Mouse (Mus musculus) forebrain, embryonic 16.5 days (tissue): ENCODE data around the gene Dop1b. TPM values are rescaled to one million over a fixed set of nuclear protein-coding genes. Genes with fewer than 3 reads are reported as not detected.

ENCODE experiments used
- ATAC-seq: fragments of 200-750 bp; cut with Nextera tagmentation; 2 replicates; pipeline ENCODE4 v1.8.0; 2017; ENCODE audit warnings: mild to moderate bottlenecking, moderate library complexity
- H3K27ac ChIP-seq: fragments of 300-500 bp; sonication (generic); 2 replicates; pipeline ENCODE4 v1.5.1; 2014; ENCODE audit warnings: low read length, control low read depth
- H3K27me3 ChIP-seq: fragments of 300-500 bp; sonication (generic); replicated peaks from 2 replicates; pipeline ENCODE4 v1.6.1; 2014; ENCODE audit warnings: low read length; ENCODE audit not compliant: control insufficient read depth, insufficient read depth
- H3K36me3 ChIP-seq: fragments of 300-500 bp; sonication (generic); 2 replicates; pipeline ENCODE4 v1.6.1; 2014; ENCODE audit not compliant: control insufficient read depth, insufficient read depth
- H3K4me1 ChIP-seq: fragments of 300-500 bp; sonication (generic); replicated peaks from 2 replicates; pipeline ENCODE4 v1.6.1; 2014; ENCODE audit warnings: low read length; ENCODE audit not compliant: control insufficient read depth, insufficient read depth
- H3K4me2 ChIP-seq: fragments of 300-500 bp; sonication (generic); 2 replicates; pipeline ENCODE4 v1.6.1; 2014; ENCODE audit warnings: mild to moderate bottlenecking, low read length, control low read depth
- H3K4me3 ChIP-seq: fragments of 300-500 bp; sonication (generic); replicated peaks from 2 replicates; pipeline ENCODE4 v1.5.1; 2014; ENCODE audit warnings: mild to moderate bottlenecking, low read length, control low read depth
- H3K9ac ChIP-seq: fragments of 300-500 bp; sonication (generic); replicated peaks from 2 replicates; pipeline ENCODE4 v1.6.1; 2014; ENCODE audit warnings: low read depth, low read length, control low read depth
- H3K9me3 ChIP-seq: fragments of 300-500 bp; sonication (generic); 2 replicates; pipeline ENCODE4 v1.6.1; 2016; ENCODE audit warnings: low read length; ENCODE audit not compliant: control insufficient read depth
- WGBS: fragments of 180-500 bp; shearing (Covaris S2); extraction: QIAGEN DNeasy Blood & Tissue Kit; methylation state at CpG from one replicate; pipeline ENCODE4 v1.1.7; 2014; 5-methylcytosine and 5-hydroxymethylcytosine counted together
- polyA plus RNA-seq: library from polyadenylated mRNA; unstranded; fragments of >200 nt; fragmentation: Nextera tagmentation; extraction: Ambion mirVana; gene quantifications from 2 replicates; pipeline ENCODE4 v1.2.1, GENCODE M21; 2015

Dop1b gene
- polyA plus RNA-seq, 1 experiment from 2014 or later = 43.3 TPM

- peaks cover 12% of the 10 kb centered on the region for H3K4me1 ChIP-seq
- no peaks in the 10 kb centered on the region for H3K36me3 ChIP-seq
- H3K27ac ChIP-seq = no peak overlapping the region
- 84% methylated on average over 8 of the region's 8 CpGs for WGBS
- no peak overlapping the region for H3K9ac ChIP-seq
- H3K9me3 ChIP-seq = no peaks in the 10 kb centered on the region
- no peak overlapping the region for H3K4me2 ChIP-seq
- ATAC-seq = no peak
- no peak overlapping the region for H3K4me3 ChIP-seq
- H3K27me3 ChIP-seq = no peaks in the 10 kb centered on the region
Measured at GRCm38 (mm10) chr16:93725417-93726144, 13.9 kb downstream of the Dop1b start.

DNA sequence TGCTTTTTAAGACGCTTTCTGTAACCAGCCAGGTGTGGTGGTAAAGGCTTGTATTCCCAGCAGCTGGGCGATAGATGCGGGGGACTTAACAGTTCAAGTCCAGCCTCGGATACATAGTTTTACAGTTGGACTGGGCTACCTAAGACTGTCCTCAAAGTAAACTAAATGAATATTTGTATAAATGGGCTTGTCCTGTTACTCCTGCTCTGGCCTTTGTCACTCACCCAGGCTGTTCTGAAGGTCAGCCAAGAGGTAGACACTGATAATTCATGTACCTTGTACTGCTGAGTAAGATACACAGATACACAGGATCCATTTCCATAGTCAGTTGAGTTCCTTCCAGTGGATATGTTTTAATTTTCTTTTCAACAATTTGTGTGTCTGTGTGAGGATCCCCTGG lies 14.5 kb downstream of the Dop1b start:
- WGBS = 94% methylated on average over 4 of the region's 4 CpGs
- Histone ChIP-seq H3K9me3 (no peaks in the 10 kb centered on the region), H3K4me3 (no peak overlapping the region), H3K4me1 (peaks cover 12% of the 10 kb centered on the region), H3K36me3 (no peaks in the 10 kb centered on the region), H3K4me2 (no peak overlapping the region), H3K27me3 (no peaks in the 10 kb centered on the region), H3K9ac (no peak overlapping the region), H3K27ac (no peak overlapping the region)
- no peak for ATAC-seq

- Histone ChIP-seq H3K27ac (0 out of 2 replicates have a peak overlapping the region, but pooled peaks have one; percentile 8), H3K36me3 (no peaks in the 10 kb centered on the region)
- WGBS = 74% methylated on average over 9 of the region's 9 CpGs
Measured at GRCm38 (mm10) chr16:93728676-93729075, 17.0 kb downstream of the Dop1b start.

GRCm38 (mm10) chr16:93729801-93730721 lies 18.4 kb downstream of the Dop1b start:
- H3K36me3 ChIP-seq = no peaks in the 10 kb centered on the region
- no peak overlapping the region for H3K27ac ChIP-seq
- 57% methylated on average over 23 of the region's 23 CpGs for WGBS
- no peaks in the 10 kb centered on the region for H3K9me3 ChIP-seq
- peaks cover 12% of the 10 kb centered on the region for H3K4me1 ChIP-seq
- no peak overlapping the region for H3K4me3 ChIP-seq
- no peaks in the 10 kb centered on the region for H3K27me3 ChIP-seq
- H3K9ac ChIP-seq = no peak overlapping the region
- H3K4me2 ChIP-seq = no peak overlapping the region
- peak; percentile 82 for ATAC-seq

More at GRCm38 (mm10) chr16:93728676-93729075, 17.0 kb downstream of the Dop1b start:
- Histone ChIP-seq H3K9me3 (no peaks in the 10 kb centered on the region), H3K4me2 (no peak overlapping the region), H3K9ac (no peak overlapping the region), H3K4me3 (no peak overlapping the region), H3K4me1 (peaks cover 12% of the 10 kb centered on the region), H3K27me3 (no peaks in the 10 kb centered on the region)
- ATAC-seq = no peak

GRCm38 (mm10) chr16:93731310-93731709 lies 19.6 kb downstream of the Dop1b start:
- no peaks in the 10 kb centered on the region for H3K9me3 ChIP-seq
- no peak for ATAC-seq
- no peak overlapping the region for H3K4me2 ChIP-seq
- no peak overlapping the region for H3K27ac ChIP-seq
- H3K9ac ChIP-seq = no peak overlapping the region
- no peaks in the 10 kb centered on the region for H3K27me3 ChIP-seq
- no peaks in the 10 kb centered on the region for H3K36me3 ChIP-seq
- WGBS = 94% methylated on average over 8 of the region's 8 CpGs
- H3K4me3 ChIP-seq = no peak overlapping the region
- peaks cover 12% of the 10 kb centered on the region for H3K4me1 ChIP-seq

GRCm38 (mm10) chr16:93732875-93733569 lies 21.3 kb downstream of the Dop1b start:
- Histone ChIP-seq H3K4me2 (no peak overlapping the region), H3K27me3 (no peaks in the 10 kb centered on the region), H3K36me3 (no peaks in the 10 kb centered on the region), H3K27ac (no peak overlapping the region), H3K9me3 (no peaks in the 10 kb centered on the region), H3K4me1 (peaks cover 12% of the 10 kb centered on the region), H3K9ac (no peak overlapping the region), H3K4me3 (no peak overlapping the region)
- no peak for ATAC-seq
- 85% methylated on average over 18 of the region's 18 CpGs for whole genome bisulfite sequencing

GRCm38 (mm10) chr16:93739251-93739650 lies 27.5 kb downstream of the Dop1b start:
- Histone ChIP-seq H3K9me3 (no peaks in the 10 kb centered on the region), H3K4me1 (no peaks in the 10 kb centered on the region), H3K4me3 (no peak overlapping the region), H3K36me3 (peaks cover 14% of the 10 kb centered on the region), H3K27me3 (no peaks in the 10 kb centered on the region), H3K27ac (no peak overlapping the region), H3K4me2 (no peak overlapping the region), H3K9ac (no peak overlapping the region)
- WGBS = 88% methylated on average over 11 of the region's 11 CpGs
- ATAC-seq = no peak

DNA sequence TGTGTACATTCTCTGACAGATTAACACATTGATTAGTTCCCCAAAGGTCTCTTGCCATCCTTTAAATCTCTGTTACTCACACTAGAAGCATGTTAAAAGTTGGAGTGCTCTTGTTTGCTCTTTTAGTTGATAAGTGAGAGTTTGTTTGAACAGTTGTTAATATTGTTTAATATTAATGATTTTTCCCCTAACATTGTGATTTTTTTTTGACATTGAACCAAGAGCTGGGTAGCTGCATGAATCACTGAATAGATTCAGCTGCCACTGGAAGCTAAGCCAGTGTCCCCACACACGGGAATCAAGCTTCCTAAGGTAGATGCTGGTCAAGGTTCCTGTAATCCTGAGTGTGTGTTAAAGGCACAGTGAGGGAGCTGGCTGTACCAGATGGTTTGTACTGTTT lies 31.2 kb downstream of the Dop1b start:
- Histone ChIP-seq H3K4me3 (no peak overlapping the region), H3K4me2 (no peak overlapping the region), H3K9ac (no peak overlapping the region), H3K9me3 (no peaks in the 10 kb centered on the region), H3K27me3 (no peaks in the 10 kb centered on the region), H3K4me1 (no peaks in the 10 kb centered on the region), H3K27ac (no peak overlapping the region), H3K36me3 (peaks cover 16% of the 10 kb centered on the region)
- no peak for ATAC-seq
- 63% methylated on average over 1 of the region's 1 CpGs for WGBS

GRCm38 (mm10) chr16:93744049-93744490 lies 32.4 kb downstream of the Dop1b start:
- Histone ChIP-seq H3K36me3 (peaks cover 14% of the 10 kb centered on the region), H3K4me3 (no peak overlapping the region), H3K27me3 (no peaks in the 10 kb centered on the region), H3K4me2 (no peak overlapping the region), H3K9me3 (no peaks in the 10 kb centered on the region), H3K9ac (no peak overlapping the region), H3K27ac (no peak overlapping the region), H3K4me1 (no peaks in the 10 kb centered on the region)
- WGBS = 70% methylated on average over 5 of the region's 5 CpGs
- ATAC-seq = no peak
